Comparison of ENCODE assay signal across 22 mouse cellular contexts in the genomic region with DNA sequence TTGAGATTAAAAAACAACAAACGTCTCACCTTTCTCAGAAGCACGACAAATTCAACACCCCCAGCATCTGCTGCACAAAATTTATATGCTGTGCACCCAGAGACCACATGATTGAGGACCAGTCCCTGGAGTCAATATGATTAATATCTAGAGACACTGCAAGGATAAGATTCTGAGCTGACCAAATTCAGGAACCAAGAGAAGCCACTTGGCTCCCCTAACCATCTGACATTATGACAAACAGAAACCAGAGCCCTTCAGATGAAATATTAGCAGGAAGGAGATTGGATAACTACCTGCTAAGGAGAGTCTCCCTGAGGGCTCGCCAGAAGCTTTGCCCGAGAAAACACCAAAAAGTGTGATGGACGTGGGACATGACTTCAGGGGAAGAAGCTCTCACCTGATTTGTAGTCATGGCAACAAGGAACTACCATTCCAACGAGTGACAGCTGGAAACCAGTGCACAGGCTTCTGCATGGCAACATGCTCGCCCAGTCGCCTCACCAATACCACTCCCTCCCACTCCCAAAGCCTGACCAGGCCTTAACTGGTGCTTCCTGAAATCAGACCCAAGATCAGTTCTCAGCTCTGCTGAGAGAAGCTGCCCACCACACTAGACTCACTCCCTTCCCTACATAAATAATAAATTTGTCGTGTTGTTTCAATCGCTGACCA.
DNase-seq lines count a peak whose midpoint lies in the region; ATAC-seq and TF ChIP-seq lines count a peak whose summit lies in the region.
"Had no signal": no experiment of that assay in that cellular context is flagged by ENCODE, and none has a peak within 500 bp of the region (broad histone marks: within the 10 kb centered on the region; RNA-seq: fewer than 3 reads in every experiment).

No protein-coding gene starts in this region.

- no peak for TF ChIP-seq CTCF in kidney, postnatal 0 days (IDR thresholded peaks at IDR 0.05; ENCODE audit: low read depth)

- H3K9me3 ChIP-seq in hindbrain, embryonic 13.5 days = no peaks in the 10 kb centered on the region
- H3K9me3 ChIP-seq in hindbrain, embryonic 14.5 days (ENCODE audit: control insufficient read depth, low read length) = no peaks in the 10 kb centered on the region
- no peaks in the 10 kb centered on the region for H3K9me3 ChIP-seq in kidney, postnatal 0 days (replicated peaks; ENCODE audit: low read length)
- H3K9me3 ChIP-seq: embryonic facial prominence, embryonic 13.5 days; forebrain, embryonic 15.5 days; liver, embryonic 12.5 days; midbrain, embryonic 15.5 days; neural tube, embryonic 15.5 days had no signal

- H3K4me2 ChIP-seq in hindbrain, embryonic 13.5 days = no peak overlapping the region
- no peak overlapping the region for H3K4me2 ChIP-seq in hindbrain, embryonic 14.5 days (replicated peaks)
- H3K4me2 ChIP-seq in kidney, postnatal 0 days (ENCODE audit: low read length) = no peak overlapping the region
- H3K4me2 ChIP-seq: embryonic facial prominence, embryonic 13.5 days; forebrain, embryonic 15.5 days; liver, embryonic 12.5 days; lung, embryonic 14.5 days; midbrain, embryonic 15.5 days; neural tube, embryonic 15.5 days had no signal

- no peak for ATAC-seq in hindbrain, embryonic 13.5 days (ENCODE audit: low FRiP score)
- ATAC-seq in hindbrain, embryonic 14.5 days (ENCODE audit: low FRiP score) = no peak
- no peak for ATAC-seq in kidney, postnatal 0 days (replicated peaks; ENCODE audit: low FRiP score, low read depth)
- ATAC-seq: forebrain, embryonic 15.5 days; liver, embryonic 12.5 days; midbrain, embryonic 15.5 days had no signal

- no peak overlapping the region for H3K9ac ChIP-seq in hindbrain, embryonic 13.5 days
- H3K9ac ChIP-seq in hindbrain, embryonic 14.5 days = no peak overlapping the region
- no peak overlapping the region for H3K9ac ChIP-seq in kidney, postnatal 0 days (ENCODE audit: low read depth, low read length)
- H3K9ac ChIP-seq: embryonic facial prominence, embryonic 13.5 days; forebrain, embryonic 15.5 days; liver, embryonic 12.5 days; lung, embryonic 14.5 days; midbrain, embryonic 15.5 days; neural tube, embryonic 15.5 days had no signal

- H3K27ac ChIP-seq in hindbrain, embryonic 13.5 days = 0 out of 2 replicates have a peak overlapping the region, but pooled peaks have one; percentile 2
- no peak overlapping the region for H3K27ac ChIP-seq in hindbrain, embryonic 14.5 days
- H3K27ac ChIP-seq in kidney, postnatal 0 days = 0 out of 2 replicates have a peak overlapping the region, but pooled peaks have one; percentile 36
- H3K27ac ChIP-seq: embryonic facial prominence, embryonic 13.5 days; forebrain, embryonic 15.5 days; left cerebral cortex, adult 2 months; liver, embryonic 12.5 days; midbrain, embryonic 15.5 days; neural tube, embryonic 15.5 days had no signal

- H3K27me3 ChIP-seq in hindbrain, embryonic 13.5 days = no peaks in the 10 kb centered on the region
- H3K27me3 ChIP-seq in hindbrain, embryonic 14.5 days (ENCODE audit: control insufficient read depth, insufficient read depth, low read length) = no peaks in the 10 kb centered on the region
- H3K27me3 ChIP-seq in kidney, postnatal 0 days (ENCODE audit: insufficient read depth, low read length) = no peaks in the 10 kb centered on the region
- H3K27me3 ChIP-seq: embryonic facial prominence, embryonic 13.5 days; forebrain, embryonic 15.5 days; liver, embryonic 12.5 days; midbrain, embryonic 15.5 days; neural tube, embryonic 15.5 days had no signal

- peaks cover 38% of the 10 kb centered on the region for H3K4me1 ChIP-seq in hindbrain, embryonic 13.5 days (replicated peaks)
- H3K4me1 ChIP-seq in hindbrain, embryonic 14.5 days (replicated peaks; ENCODE audit: control insufficient read depth, insufficient read depth, low read length) = peaks cover 21% of the 10 kb centered on the region; the same call in 1 of the 2 replicates
- peaks cover 17% of the 10 kb centered on the region; the same call in 1 of the 2 replicates for H3K4me1 ChIP-seq in kidney, postnatal 0 days (replicated peaks; ENCODE audit: insufficient read depth, low read length)

- H3K4me3 ChIP-seq in hindbrain, embryonic 13.5 days = no peak overlapping the region
- H3K4me3 ChIP-seq in hindbrain, embryonic 14.5 days (replicated peaks; ENCODE audit: low read length) = no peak overlapping the region
- no peak overlapping the region for H3K4me3 ChIP-seq in kidney, postnatal 0 days (replicated peaks; ENCODE audit: low read depth, low read length)
- H3K4me3 ChIP-seq: embryonic facial prominence, embryonic 13.5 days; forebrain, embryonic 15.5 days; left cerebral cortex, adult 2 months; liver, embryonic 12.5 days; midbrain, embryonic 15.5 days; neural tube, embryonic 15.5 days had no signal

- no peak for DNase-seq in hindbrain, embryonic 14.5 days (ENCODE audit: low spot score)
- DNase-seq in kidney, postnatal 0 days (ENCODE audit: low spot score) = no peak
- DNase-seq in kidney, adult 8-10 months = no peak
- DNase-seq in 416B (ENCODE audit: low read depth) (peak; percentile 48), ZHBTc4 (ENCODE audit: low read depth, low spot score) (peak; percentile 9)
- no peak for DNase-seq in left cerebral cortex, adult 18-20 months (ENCODE audit: low spot score in 2 of 2)
- no peak for DNase-seq in frontal cortex, postnatal 14 days (ENCODE audit: low spot score in 2 of 2)
- DNase-seq: adrenal gland, adult 8-10 months; cerebellum, adult 9-11 months; kidney, adult 2 months; left cerebral cortex, postnatal 4 days; lung, embryonic 14.5 days; lung, postnatal 4 days; spleen, adult 18-20 months; thymus, postnatal 4 days had no signal

- no peaks in the 10 kb centered on the region for H3K36me3 ChIP-seq in hindbrain, embryonic 13.5 days
- no peaks in the 10 kb centered on the region for H3K36me3 ChIP-seq in hindbrain, embryonic 14.5 days (replicated peaks; ENCODE audit: control insufficient read depth, insufficient read depth)
- no peaks in the 10 kb centered on the region for H3K36me3 ChIP-seq in kidney, postnatal 0 days (ENCODE audit: insufficient read depth, low read length)
- H3K36me3 ChIP-seq: embryonic facial prominence, embryonic 13.5 days; forebrain, embryonic 15.5 days; liver, embryonic 12.5 days; midbrain, embryonic 15.5 days; neural tube, embryonic 15.5 days had no signal

- WGBS in hindbrain, embryonic 13.5 days = 63% methylated on average over 10 of the region's 10 CpGs
- 61% methylated on average over 10 of the region's 10 CpGs for WGBS in hindbrain, embryonic 14.5 days
- WGBS in kidney, postnatal 0 days = 32% methylated on average over 10 of the region's 10 CpGs

Comparison
In these comparisons a context has a peak if more than half of its experiments do, and no peak if none do; other contexts are left out.
1. DNase-seq: peak in 416B (single experiment) and ZHBTc4 (single experiment); none in hindbrain, embryonic 14.5 days (single experiment), kidney, postnatal 0 days (single experiment), kidney, adult 8-10 months (0 of 2), left cerebral cortex, adult 18-20 months (0 of 2) and frontal cortex, postnatal 14 days (0 of 2).